Mouse (Mus musculus) heart, postnatal 4 days (tissue): ENCODE data around the gene Usp9y. TPM values are rescaled to one million over a fixed set of nuclear protein-coding genes. Genes with fewer than 3 reads are reported as not detected.

Experiments
- DNase-seq: peaks from one replicate; pipeline ENCODE4 v3.0.0; 2021
- total RNA-seq, 2 experiments: library from RNA; stranded (reverse); gene quantifications; 2 replicates each; pipeline ENCODE4 v1.2.3; 2021

Usp9y gene
- total RNA-seq: not detected

DNA sequence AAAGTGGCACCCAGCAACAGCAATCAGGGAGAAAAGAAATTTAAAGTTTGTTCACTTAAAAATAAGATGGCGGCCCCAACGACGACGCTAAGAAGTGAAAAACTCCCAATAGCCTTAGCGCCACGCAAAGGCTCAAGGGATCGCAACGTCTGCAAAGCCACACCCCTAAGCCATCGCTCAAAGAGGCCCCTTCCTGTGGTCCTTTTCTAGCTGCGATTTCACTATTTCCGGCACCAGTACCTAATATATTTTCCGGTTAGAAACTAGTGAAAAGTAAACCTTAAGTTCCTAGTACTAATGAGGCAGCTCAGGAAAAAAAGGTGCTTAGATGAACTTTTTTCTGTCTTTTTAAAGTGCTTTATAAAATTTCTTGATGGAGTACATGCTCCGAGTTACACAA, at the start of gene Usp9y:
Gene Usp9y (minus strand): TSS at position 101 of the 400 bp plus-strand sequence.
- DNase-seq: no peak

DNA sequence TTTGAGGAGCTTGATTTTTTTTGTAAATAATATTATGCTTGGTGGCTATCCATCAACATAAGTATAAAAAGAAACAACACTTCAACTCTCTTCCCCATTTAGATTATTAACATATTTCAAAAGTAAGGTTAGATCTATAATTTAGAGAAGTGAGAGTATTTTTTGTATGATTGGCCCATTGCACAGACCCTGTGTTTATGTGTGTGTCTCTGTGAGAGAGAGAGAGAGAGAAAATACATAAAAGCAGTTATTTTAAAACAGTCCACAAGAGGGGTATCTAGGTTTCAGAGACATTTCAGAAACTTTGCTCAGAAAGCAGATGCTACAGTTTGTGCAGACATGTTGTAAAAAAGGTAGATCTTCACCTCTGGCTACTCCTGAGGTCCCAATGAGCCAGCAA, 165.9 kb downstream of the Usp9y start:
- DNase-seq: no peak

DNA sequence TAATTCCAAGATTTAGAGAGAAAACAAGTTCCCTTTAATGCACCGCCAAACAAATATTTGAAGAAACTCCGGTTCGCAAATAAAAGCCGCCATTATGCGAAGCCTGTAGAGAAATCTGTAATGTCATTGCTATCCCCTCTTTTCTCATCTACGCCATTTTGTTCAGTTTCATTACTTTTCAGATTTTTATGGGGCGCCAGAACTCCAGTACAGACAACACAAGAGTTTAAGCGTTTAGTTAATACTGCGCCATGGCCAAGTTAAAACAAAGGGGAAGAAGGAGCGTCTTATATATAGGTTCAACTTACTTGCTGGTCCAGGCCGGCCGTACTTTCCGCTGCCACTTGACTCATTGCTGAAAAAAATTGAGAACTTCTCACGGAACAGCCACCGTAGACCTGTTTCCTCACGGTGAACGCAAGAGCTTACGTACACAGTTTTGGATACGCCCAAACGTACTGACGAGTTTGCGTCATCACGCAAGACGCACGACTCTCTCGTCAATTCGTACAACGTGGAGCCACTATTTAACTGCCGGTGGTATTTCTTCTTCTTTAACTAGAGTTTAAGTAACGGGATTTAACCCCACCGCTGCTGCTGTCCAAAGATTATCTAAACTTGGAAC, 173.3 kb downstream of the Usp9y start, which contains the start of gene Ddx3y:
Gene Ddx3y (minus strand): TSS at position 459 of the 625 bp plus-strand sequence.
- DNase-seq: no peak

DNA sequence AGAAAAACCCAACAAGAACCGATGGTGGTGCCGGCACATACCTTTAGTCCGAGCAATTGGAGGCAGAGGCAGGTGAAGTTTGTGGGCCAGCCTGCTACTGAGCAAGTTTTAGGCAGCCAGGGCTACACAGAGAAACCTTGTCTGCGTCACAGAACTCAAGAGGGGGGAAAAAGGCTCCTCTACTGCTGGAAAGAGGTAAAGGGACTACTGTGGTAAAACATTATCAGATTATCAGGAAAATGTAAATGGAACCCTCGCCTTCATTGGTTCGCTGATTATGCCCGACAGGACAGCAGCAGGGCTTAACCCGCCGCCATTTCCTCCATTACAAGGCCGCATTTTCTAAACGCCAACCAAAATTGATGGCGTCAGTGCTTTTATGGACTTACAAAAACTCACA, 173.8 kb downstream of the Usp9y start:
- no peak for DNase-seq

Other genes starting within 250 kb of the Usp9y start
- gene Uty, start 214.0 kb downstream of the Usp9y start, total RNA-seq: 10 to 100 TPM in 1 of 2 experiments, not detected in 1; 21.4 TPM
- 10 to 100 TPM in 1 of 2 experiments, not detected in 1; 54.3 TPM for gene Ddx3y, start 173.2 kb downstream of the Usp9y start, total RNA-seq